ENCODE assay signal across 26 mouse cellular contexts in genomic region chr10:86196414-86197025, GRCm38 (mm10).
"Had no signal": no experiment of that assay in that cellular context is flagged by ENCODE, and none has a peak within 500 bp of the region (broad histone marks: within the 10 kb centered on the region; RNA-seq: fewer than 3 reads in every experiment).

No protein-coding gene starts in this region.

- DNase-seq: gastrocnemius, adult 2 months; gastrocnemius, postnatal 10 days; gastrocnemius, postnatal 25 days; heart, adult 2 months; heart, postnatal 4 days; kidney, adult 18-20 months; kidney, adult 8-10 months; kidney, postnatal 10 days; kidney, postnatal 25 days; kidney, postnatal 4 days; liver had no signal

- H3K9me3 ChIP-seq: heart, embryonic 13.5 days; heart, embryonic 15.5 days; hindbrain, embryonic 10.5 days; hindbrain, embryonic 12.5 days; intestine, embryonic 15.5 days; limb, embryonic 10.5 days; limb, embryonic 12.5 days had no signal

- ATAC-seq: hindbrain, embryonic 16.5 days; inflammation-experienced regulatory T-cells, adult 6 months; intestine, embryonic 15.5 days; intestine, postnatal 0 days had no signal

- H3K4me3 ChIP-seq: gastrocnemius, adult 2 months; heart, adult 2 months; heart, embryonic 13.5 days; heart, embryonic 15.5 days; hindbrain, embryonic 10.5 days; hindbrain, embryonic 12.5 days; intestine, embryonic 15.5 days; layer of hippocampus, adult 2 months; left cerebral cortex, adult 2 months; limb, embryonic 10.5 days; limb, embryonic 12.5 days had no signal

- H3K9ac ChIP-seq: heart, embryonic 13.5 days; heart, embryonic 15.5 days; hindbrain, embryonic 12.5 days; hindbrain, embryonic 14.5 days; intestine, embryonic 15.5 days; limb, embryonic 12.5 days had no signal

- H3K27me3 ChIP-seq: heart, embryonic 13.5 days; heart, embryonic 15.5 days; hindbrain, embryonic 12.5 days; intestine, embryonic 15.5 days; limb, embryonic 12.5 days had no signal

- H3K36me3 ChIP-seq: heart, embryonic 13.5 days; heart, embryonic 15.5 days; hindbrain, embryonic 10.5 days; hindbrain, embryonic 12.5 days; intestine, embryonic 15.5 days; limb, embryonic 10.5 days; limb, embryonic 12.5 days had no signal

- H3K4me1 ChIP-seq: hindbrain, embryonic 12.5 days; intestine, embryonic 15.5 days; limb, embryonic 10.5 days had no signal

- H3K4me2 ChIP-seq: heart, embryonic 11.5 days; heart, embryonic 13.5 days; heart, embryonic 15.5 days; hindbrain, embryonic 12.5 days; hindbrain, embryonic 14.5 days; intestine, embryonic 15.5 days; limb, embryonic 12.5 days; liver, embryonic 11.5 days had no signal

- H3K27ac ChIP-seq: gastrocnemius, adult 2 months; heart, adult 2 months; heart, embryonic 13.5 days; heart, embryonic 15.5 days; hindbrain, embryonic 10.5 days; hindbrain, embryonic 12.5 days; hindbrain, embryonic 14.5 days; intestine, embryonic 15.5 days; layer of hippocampus, adult 2 months; left cerebral cortex, adult 2 months; limb, embryonic 10.5 days; limb, embryonic 12.5 days had no signal
